14 mouse cellular contexts compared by ENCODE assay signal in the genomic region with DNA sequence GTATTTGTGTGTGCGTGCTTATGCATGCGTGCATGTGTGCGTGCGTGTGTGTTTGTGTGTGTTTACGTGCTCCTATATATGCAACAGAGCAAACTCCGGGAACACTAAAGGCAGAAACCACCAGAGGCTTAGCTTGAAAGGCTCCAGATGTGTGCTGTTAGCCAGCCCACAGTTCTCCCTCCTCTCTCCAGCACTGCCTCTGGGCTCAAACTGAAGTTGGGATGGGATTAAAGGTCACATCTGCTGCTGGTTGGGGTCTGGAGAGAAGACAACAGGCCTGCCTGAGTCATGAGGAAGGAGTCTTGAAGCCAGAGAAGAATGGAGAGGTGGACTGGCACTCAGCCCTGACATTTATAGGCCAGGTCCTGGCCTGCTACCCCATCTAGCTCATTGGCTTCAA. TPM values are rescaled to one million over a fixed set of nuclear protein-coding genes. Genes with fewer than 3 reads are reported as not detected.
A peak's percentile ranks its signal among the peaks of the same experiment; 100 is the strongest.
DNase-seq lines count a peak whose midpoint lies in the region; ATAC-seq lines count a peak whose summit lies in the region.
"Had no signal": no experiment of that assay in that cellular context is flagged by ENCODE, and none has a peak within 500 bp of the region (broad histone marks: within the 10 kb centered on the region; RNA-seq: fewer than 3 reads in every experiment).

No protein-coding gene starts in this region.

- DNase-seq in heart, adult 9 months (ENCODE audit: low spot score in 2 of 2), result peak; percentile 63 to 72
- DNase-seq in heart, postnatal 25 days (ENCODE audit: low spot score), result no peak
- DNase-seq in midbrain, embryonic 10.5 days (ENCODE audit: low spot score), result peak; percentile 29
- DNase-seq in retina, embryonic 14.5 days (ENCODE audit: low spot score), result no peak
- no peak for DNase-seq in urinary bladder, postnatal 36 days (ENCODE audit: low spot score in 2 of 2)
- DNase-seq: cerebellum, postnatal 36 days; liver, postnatal 0 days; right cerebral cortex, adult 18-20 months; thymus, adult 2 months had no signal

- no peak for ATAC-seq in midbrain, embryonic 13.5 days
- ATAC-seq in embryonic facial prominence, embryonic 15.5 days (ENCODE audit: insufficient number of reproducible peaks, low FRiP score, low TSS enrichment, low read depth), result peak; percentile 63
- ATAC-seq in stomach, embryonic 14.5 days (ENCODE audit: insufficient number of reproducible peaks, insufficient read depth, low FRiP score, low read depth), result peak; percentile 38; the same call in 1 of the 2 replicates
- ATAC-seq: liver, postnatal 0 days had no signal

- H3K27me3 ChIP-seq in midbrain, embryonic 10.5 days (ENCODE audit: low read depth, poor library complexity, severe bottlenecking), result no peaks in the 10 kb centered on the region
- H3K27me3 ChIP-seq in midbrain, embryonic 13.5 days, result no peaks in the 10 kb centered on the region
- no peaks in the 10 kb centered on the region for H3K27me3 ChIP-seq in embryonic facial prominence, embryonic 15.5 days
- no peaks in the 10 kb centered on the region for H3K27me3 ChIP-seq in stomach, embryonic 14.5 days (ENCODE audit: control insufficient read depth, insufficient read depth, low read length)

- no peaks in the 10 kb centered on the region for H3K36me3 ChIP-seq in midbrain, embryonic 10.5 days
- H3K36me3 ChIP-seq in midbrain, embryonic 13.5 days, result no peaks in the 10 kb centered on the region
- no peaks in the 10 kb centered on the region for H3K36me3 ChIP-seq in embryonic facial prominence, embryonic 15.5 days
- H3K36me3 ChIP-seq in stomach, embryonic 14.5 days (ENCODE audit: control insufficient read depth, insufficient read depth, low read length), result no peaks in the 10 kb centered on the region

- WGBS in midbrain, embryonic 10.5 days, result 88% methylated on average over 6 of the region's 6 CpGs
- 96% methylated on average over 6 of the region's 6 CpGs for WGBS in midbrain, embryonic 13.5 days
- whole genome bisulfite sequencing in embryonic facial prominence, embryonic 15.5 days, result 50% methylated on average over 6 of the region's 6 CpGs
- WGBS in stomach, embryonic 14.5 days, result 63% methylated on average over 6 of the region's 6 CpGs

- H3K4me1 ChIP-seq in midbrain, embryonic 10.5 days, result no peaks in the 10 kb centered on the region
- no peaks in the 10 kb centered on the region for H3K4me1 ChIP-seq in midbrain, embryonic 13.5 days (replicated peaks)
- H3K4me1 ChIP-seq in embryonic facial prominence, embryonic 15.5 days, result peaks cover 58% of the 10 kb centered on the region
- H3K4me1 ChIP-seq in stomach, embryonic 14.5 days (ENCODE audit: control insufficient read depth, insufficient read depth, low read length), result peaks cover 25% of the 10 kb centered on the region

- no peaks in the 10 kb centered on the region for H3K9me3 ChIP-seq in midbrain, embryonic 10.5 days (replicated peaks)
- no peaks in the 10 kb centered on the region for H3K9me3 ChIP-seq in midbrain, embryonic 13.5 days
- H3K9me3 ChIP-seq in embryonic facial prominence, embryonic 15.5 days (replicated peaks), result no peaks in the 10 kb centered on the region
- H3K9me3 ChIP-seq in stomach, embryonic 14.5 days (ENCODE audit: control insufficient read depth, low read depth, low read length), result no peaks in the 10 kb centered on the region

- H3K27ac ChIP-seq in midbrain, embryonic 10.5 days (replicated peaks), result no peak overlapping the region
- no peak overlapping the region for H3K27ac ChIP-seq in midbrain, embryonic 13.5 days
- peak overlapping the region; percentile 92 for H3K27ac ChIP-seq in embryonic facial prominence, embryonic 15.5 days (replicated peaks)
- peak overlapping the region; percentile 91 for H3K27ac ChIP-seq in stomach, embryonic 14.5 days (ENCODE audit: low read length)

- intact Hi-C loops in heart, postnatal 25 days (cut with DNase I), result no loop called here

- no peak overlapping the region for H3K9ac ChIP-seq in midbrain, embryonic 13.5 days (replicated peaks)
- no peak overlapping the region for H3K9ac ChIP-seq in embryonic facial prominence, embryonic 15.5 days
- H3K9ac ChIP-seq in stomach, embryonic 14.5 days (replicated peaks; ENCODE audit: low read depth, low read length), result no peak overlapping the region
- H3K9ac ChIP-seq: liver, postnatal 0 days had no signal

- H3K4me3 ChIP-seq in midbrain, embryonic 10.5 days, result no peak overlapping the region
- H3K4me3 ChIP-seq in midbrain, embryonic 13.5 days (replicated peaks), result no peak overlapping the region
- no peak overlapping the region for H3K4me3 ChIP-seq in embryonic facial prominence, embryonic 15.5 days (replicated peaks)
- H3K4me3 ChIP-seq in stomach, embryonic 14.5 days (ENCODE audit: low read depth, low read length), result no peak overlapping the region

- H3K4me2 ChIP-seq in midbrain, embryonic 13.5 days (replicated peaks), result no peak overlapping the region
- no peak overlapping the region for H3K4me2 ChIP-seq in embryonic facial prominence, embryonic 15.5 days (replicated peaks)
- H3K4me2 ChIP-seq in stomach, embryonic 14.5 days (replicated peaks; ENCODE audit: low read depth, low read length), result no peak overlapping the region

RNA-seq across cellular contexts. Expression of a gene that starts 2.1 kb away (rescaled TPM):
- not detected for total RNA-seq in heart, postnatal 25 days (2021)
- polyA plus RNA-seq in midbrain, embryonic 10.5 days (2016; fragmentation: Nextera tagmentation; extraction: Ambion mirVana), result not detected in 2 replicates
- polyA plus RNA-seq in midbrain, embryonic 13.5 days (2015; fragmentation: Nextera tagmentation; extraction: Ambion mirVana), result not detected in 2 replicates
- 2.8 and 3.1 TPM in 2 replicates for polyA plus RNA-seq in embryonic facial prominence, embryonic 15.5 days (2015; fragmentation: Nextera tagmentation; extraction: Ambion mirVana)
- polyA plus RNA-seq in stomach, embryonic 14.5 days (2014; fragmentation: Nextera tagmentation; extraction: Ambion mirVana), result 0.71 TPM in 1 of 2 replicates, not detected in the other
- total RNA-seq: heart, postnatal 14 days; layer of hippocampus, postnatal 10 days had no signal
- polyA plus RNA-seq: liver, postnatal 0 days; thymus, adult 2 months had no signal

RNA-seq across cellular contexts. Expression of a gene that starts 2.6 kb away (rescaled TPM):
- 10 to 100 TPM in 1 of 2 experiments, 1 to 10 TPM in 1; 8.0 to 11.2 TPM for total RNA-seq in heart, postnatal 25 days (2021)
- polyA plus RNA-seq in midbrain, embryonic 10.5 days (2016; fragmentation: Nextera tagmentation; extraction: Ambion mirVana), result 0.35 and 0.81 TPM in 2 replicates
- 0.83 and 1.1 TPM in 2 replicates for polyA plus RNA-seq in midbrain, embryonic 13.5 days (2015; fragmentation: Nextera tagmentation; extraction: Ambion mirVana)
- 24.9 and 31.5 TPM in 2 replicates for polyA plus RNA-seq in embryonic facial prominence, embryonic 15.5 days (2015; fragmentation: Nextera tagmentation; extraction: Ambion mirVana)
- polyA plus RNA-seq in stomach, embryonic 14.5 days (2014; fragmentation: Nextera tagmentation; extraction: Ambion mirVana), result 5.5 and 7.4 TPM in 2 replicates

RNA-seq across cellular contexts. Expression of a gene that starts 4.5 kb away (rescaled TPM):
- total RNA-seq in heart, postnatal 25 days (2021), result not detected
- not detected in 2 replicates for polyA plus RNA-seq in midbrain, embryonic 10.5 days (2016; fragmentation: Nextera tagmentation; extraction: Ambion mirVana)
- not detected in 2 replicates for polyA plus RNA-seq in midbrain, embryonic 13.5 days (2015; fragmentation: Nextera tagmentation; extraction: Ambion mirVana)
- polyA plus RNA-seq in embryonic facial prominence, embryonic 15.5 days (2015; fragmentation: Nextera tagmentation; extraction: Ambion mirVana), result not detected in 2 replicates
- not detected in 2 replicates for polyA plus RNA-seq in stomach, embryonic 14.5 days (2014; fragmentation: Nextera tagmentation; extraction: Ambion mirVana)
- total RNA-seq: heart, postnatal 14 days; layer of hippocampus, postnatal 10 days had no signal
- polyA plus RNA-seq: liver, postnatal 0 days; thymus, adult 2 months had no signal

RNA-seq across cellular contexts. Expression of a gene that starts 6.5 kb away (rescaled TPM):
- total RNA-seq in heart, postnatal 25 days (2021), result 10 to 100 TPM; 70.8 to 84.4 TPM
- 14.0 and 23.4 TPM in 2 replicates for polyA plus RNA-seq in midbrain, embryonic 10.5 days (2016; fragmentation: Nextera tagmentation; extraction: Ambion mirVana)
- 19.7 and 25.0 TPM in 2 replicates for polyA plus RNA-seq in midbrain, embryonic 13.5 days (2015; fragmentation: Nextera tagmentation; extraction: Ambion mirVana)
- 449 and 474 TPM in 2 replicates for polyA plus RNA-seq in embryonic facial prominence, embryonic 15.5 days (2015; fragmentation: Nextera tagmentation; extraction: Ambion mirVana)
- 418 and 466 TPM in 2 replicates for polyA plus RNA-seq in stomach, embryonic 14.5 days (2014; fragmentation: Nextera tagmentation; extraction: Ambion mirVana)

RNA-seq across cellular contexts. Expression of a gene that starts 16.1 kb away (rescaled TPM):
- total RNA-seq in heart, postnatal 25 days (2021), result not detected
- not detected in 2 replicates for polyA plus RNA-seq in midbrain, embryonic 10.5 days (2016; fragmentation: Nextera tagmentation; extraction: Ambion mirVana)
- not detected in 2 replicates for polyA plus RNA-seq in midbrain, embryonic 13.5 days (2015; fragmentation: Nextera tagmentation; extraction: Ambion mirVana)
- polyA plus RNA-seq in embryonic facial prominence, embryonic 15.5 days (2015; fragmentation: Nextera tagmentation; extraction: Ambion mirVana), result not detected in 2 replicates
- polyA plus RNA-seq in stomach, embryonic 14.5 days (2014; fragmentation: Nextera tagmentation; extraction: Ambion mirVana), result not detected in 2 replicates
- total RNA-seq: heart, postnatal 14 days; layer of hippocampus, postnatal 10 days had no signal
- polyA plus RNA-seq: liver, postnatal 0 days; thymus, adult 2 months had no signal

Comparison
In these comparisons a context has a peak if more than half of its experiments do, and no peak if none do; other contexts are left out.
1. DNase-seq: peak in heart, adult 9 months (2 of 2) and midbrain, embryonic 10.5 days (single experiment); none in heart, postnatal 25 days (single experiment), retina, embryonic 14.5 days (single experiment) and urinary bladder, postnatal 36 days (0 of 2).
2. H3K27ac ChIP-seq: peak in embryonic facial prominence, embryonic 15.5 days (single experiment) and stomach, embryonic 14.5 days (single experiment); none in midbrain, embryonic 10.5 days (single experiment) and midbrain, embryonic 13.5 days (single experiment).